Mouse (Mus musculus) embryo, embryonic 10.5 days (tissue): ENCODE measurements at regions not wholly inside any gene's neighbourhood (a gene's known extent, or its start where the extent isn't known, plus 50 kb on each side); places are given as distances from the start of the nearest gene placed in this dataset.

Source experiments
- DNase-seq: peaks from one replicate; pipeline ENCODE4 v3.0.0-alpha.2; 2015; ENCODE audit warnings: low spot score

- no peak for DNase-seq
Observed at GRCm38 (mm10) chr1:30362072-30362769, 511.5 kb downstream of the Phf3 start.

- DNase-seq, result no peak
Observed at GRCm38 (mm10) chr1:30320657-30321262, 553.0 kb downstream of the Phf3 start.

- no peak for DNase-seq
Observed at GRCm38 (mm10) chr1:30318195-30318594, 555.5 kb downstream of the Phf3 start.

- DNase-seq, result no peak
Observed at GRCm38 (mm10) chr1:30289073-30289472, 584.6 kb downstream of the Phf3 start.

- no peak for DNase-seq
Observed at GRCm38 (mm10) chr1:30262418-30262817, 611.3 kb downstream of the Phf3 start.

GRCm38 (mm10) chr1:30259547-30259946, 614.2 kb downstream of the Phf3 start:
- peak; percentile 18 for DNase-seq

GRCm38 (mm10) chr1:30216764-30217348, 656.9 kb downstream of the Phf3 start:
- DNase-seq, result peak; percentile 2

- no peak for DNase-seq
Observed at GRCm38 (mm10) chr1:30204608-30205262, 669.0 kb downstream of the Phf3 start.

- DNase-seq, result no peak
Observed at GRCm38 (mm10) chr1:30176225-30176624, 697.5 kb downstream of the Phf3 start.

GRCm38 (mm10) chr1:30144997-30145396, 728.7 kb downstream of the Phf3 start:
- peak; percentile 53 for DNase-seq

- DNase-seq, result no peak
Observed at GRCm38 (mm10) chr1:30114186-30114585, 759.5 kb downstream of the Phf3 start.
